Mouse (Mus musculus) retina, postnatal 1 day (tissue): Measurements from ENCODE around the gene Arid4a.
A peak's percentile ranks its signal among the peaks of the same experiment; 100 is the strongest.
"Not testable (repeated sequence)": the region's sequence is repeated elsewhere in the genome, so short reads cannot be mapped to it uniquely, and the experiment has no call there.

ENCODE experiments used
- DNase-seq: peaks from one replicate; pipeline ENCODE4 v3.0.0-alpha.2; 2012

Arid4a gene

DNA sequence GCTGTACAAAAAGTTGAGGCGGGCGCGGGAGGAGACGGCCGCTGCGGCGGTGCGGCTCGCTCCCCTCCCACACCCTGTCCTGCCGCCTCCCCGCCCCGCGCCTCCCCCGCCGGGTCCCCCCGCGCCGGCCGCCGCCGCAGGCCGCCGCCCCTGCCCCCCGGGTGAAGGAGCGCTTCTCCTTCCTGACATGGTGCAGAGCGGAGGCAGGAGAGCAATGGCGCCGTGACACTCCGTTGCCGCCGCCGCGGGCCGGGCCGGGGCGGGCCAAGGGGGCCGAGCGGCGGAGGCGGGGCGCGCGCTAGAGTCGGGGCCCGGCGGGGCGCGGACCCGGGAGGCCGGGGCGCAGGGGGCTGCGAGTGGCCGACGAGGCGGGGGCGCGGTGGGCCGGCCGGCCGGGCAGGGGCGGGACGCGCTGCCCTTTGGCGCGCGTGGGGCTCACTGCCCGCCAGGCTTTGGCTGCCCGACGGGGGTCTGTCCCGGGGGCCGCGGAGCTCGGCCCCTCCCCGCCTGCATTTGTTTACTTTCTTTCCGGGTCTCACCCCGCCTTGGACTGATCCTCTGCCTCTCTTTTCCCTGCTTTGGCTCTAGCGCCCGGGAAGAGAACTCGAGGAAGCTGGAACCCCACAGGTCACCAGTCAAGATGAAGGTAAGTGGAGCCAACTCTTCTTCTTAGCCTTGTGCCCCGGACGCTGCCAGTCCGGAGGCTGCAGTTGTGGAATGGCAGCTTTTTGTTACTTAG lies 882 bp downstream of the Arid4a start:
- peak; percentile 63 for DNase-seq

DNA sequence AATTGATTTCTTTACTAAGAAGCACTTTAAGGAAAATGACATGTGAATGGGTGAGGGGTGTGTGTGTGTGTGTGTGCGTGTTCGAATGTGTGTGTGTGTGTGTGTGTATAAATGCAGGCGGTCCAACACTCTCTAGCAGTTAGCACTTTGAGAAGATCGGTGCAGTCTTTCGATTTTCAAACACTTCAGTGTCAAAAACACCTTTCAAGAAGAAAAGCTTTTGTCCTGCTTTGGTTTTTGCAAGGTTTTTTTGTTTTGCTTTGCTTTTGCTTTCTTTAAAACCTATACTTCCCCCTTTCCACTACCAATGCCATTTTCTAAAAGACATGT lies 1.4 kb downstream of the Arid4a start:
- DNase-seq = no peak

DNA sequence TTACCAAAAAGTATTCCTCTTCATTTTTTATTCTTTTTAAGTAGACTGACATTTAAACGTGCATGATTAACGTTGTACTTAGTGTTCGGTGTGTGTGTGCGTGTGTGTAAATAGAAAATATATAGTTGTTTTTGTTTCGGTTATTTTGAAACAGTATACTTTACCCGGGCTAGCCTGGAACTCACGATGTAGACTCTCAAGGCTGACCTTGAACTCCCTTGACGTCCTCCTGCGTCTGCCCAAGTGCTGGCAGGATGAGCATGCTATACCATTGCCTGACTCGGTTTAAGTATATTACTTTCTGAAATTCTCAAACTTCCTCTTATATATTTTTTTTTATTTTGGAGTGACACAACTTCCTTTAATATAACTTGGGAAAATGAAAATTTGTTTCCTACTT lies 2.0 kb downstream of the Arid4a start:
- DNase-seq = no peak

DNA sequence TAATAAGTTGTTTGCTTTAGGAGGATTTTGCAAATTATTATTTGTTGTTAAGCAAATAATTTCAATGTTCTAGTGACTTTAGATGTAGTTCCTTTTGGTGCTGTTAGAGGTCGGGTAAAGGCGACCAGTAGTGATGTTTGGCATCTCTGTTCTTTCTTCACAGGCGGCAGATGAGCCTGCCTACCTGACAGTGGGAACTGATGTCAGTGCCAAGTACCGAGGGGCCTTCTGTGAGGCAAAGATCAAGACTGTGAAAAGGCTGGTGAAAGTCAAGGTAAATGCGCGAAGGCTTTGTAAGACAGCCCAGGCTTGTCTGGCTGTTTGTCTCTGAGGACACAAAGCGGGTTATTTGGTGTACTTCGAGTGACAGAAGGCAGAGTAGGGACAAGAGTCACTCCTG lies 3.4 kb downstream of the Arid4a start:
- DNase-seq = no peak

DNA sequence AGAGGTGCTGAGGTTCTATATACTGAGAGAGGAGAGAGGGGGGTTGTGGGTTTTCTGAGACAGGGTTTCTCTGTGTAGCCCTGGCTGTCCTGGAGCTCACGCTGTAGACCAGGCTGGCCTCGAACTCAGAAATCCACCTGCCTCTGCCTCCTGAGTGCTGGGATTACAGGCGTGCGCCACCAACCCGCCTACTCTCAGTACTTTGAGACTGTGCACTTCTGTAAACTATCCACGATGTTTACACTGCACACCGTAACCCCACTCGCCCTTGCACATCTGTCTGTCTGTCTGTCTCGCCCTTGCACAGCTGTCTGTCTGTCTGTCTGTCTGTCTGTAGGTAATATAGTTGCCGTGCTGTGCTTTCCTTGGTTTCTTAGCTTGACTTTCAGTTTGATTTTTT lies 8.6 kb downstream of the Arid4a start:
- DNase-seq = no peak

DNA sequence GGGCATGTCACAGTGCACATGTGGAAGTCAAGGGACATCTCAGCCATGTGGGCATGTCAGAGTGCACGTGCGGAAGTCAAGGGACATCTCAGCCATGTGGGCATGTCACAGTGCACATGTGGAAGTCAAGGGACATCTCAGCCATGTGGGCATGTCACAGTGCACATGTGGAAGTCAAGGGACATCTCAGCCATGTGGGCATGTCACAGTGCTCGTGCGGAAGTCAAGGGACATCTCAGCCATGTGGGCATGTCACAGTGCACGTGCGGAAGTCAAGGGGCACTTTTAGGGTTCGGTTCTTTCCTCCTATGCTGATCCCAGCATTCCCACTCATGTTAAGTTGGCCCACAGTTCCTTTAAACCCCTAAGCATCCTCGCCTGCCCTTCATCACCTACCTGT lies 12.5 kb downstream of the Arid4a start:
- not testable (repeated sequence) for DNase-seq

DNA sequence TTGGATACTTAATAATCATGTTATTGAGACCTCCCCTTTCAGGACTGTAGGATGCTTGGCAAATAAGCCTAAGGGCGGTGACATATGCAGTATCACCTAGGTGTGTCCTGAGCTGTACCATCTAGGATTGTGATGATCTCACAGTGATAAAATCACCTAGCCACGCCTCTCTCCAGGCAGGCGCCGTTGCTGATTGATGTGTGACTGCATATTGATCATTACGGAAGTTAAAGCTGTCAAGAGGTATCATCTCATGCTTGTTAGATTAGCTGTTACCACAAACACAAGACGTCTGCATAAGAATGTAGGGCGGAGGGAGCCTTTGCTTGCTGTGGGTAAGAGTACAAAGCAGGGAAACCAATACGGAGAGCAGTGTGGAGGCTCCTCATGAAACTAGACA lies 14.5 kb downstream of the Arid4a start:
- no peak for DNase-seq

DNA sequence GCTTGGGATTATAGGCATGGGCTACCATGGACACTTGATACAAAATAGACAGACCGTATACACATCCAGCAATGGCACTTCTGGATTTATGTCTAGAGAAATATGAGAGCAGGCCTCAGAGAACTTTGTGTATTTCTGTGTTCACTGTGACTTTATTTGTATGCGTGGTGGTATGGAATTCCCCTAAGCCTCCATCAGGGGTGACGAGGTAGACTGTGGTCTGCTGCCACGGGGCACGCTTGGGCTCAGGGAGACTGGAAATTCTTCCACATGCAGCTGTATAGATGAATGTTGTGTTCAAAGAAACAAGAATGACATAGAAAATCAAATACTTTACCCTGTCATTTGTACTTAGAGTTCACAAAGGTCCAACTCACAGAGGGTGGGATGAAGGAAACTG lies 14.9 kb downstream of the Arid4a start:
- DNase-seq = no peak

DNA sequence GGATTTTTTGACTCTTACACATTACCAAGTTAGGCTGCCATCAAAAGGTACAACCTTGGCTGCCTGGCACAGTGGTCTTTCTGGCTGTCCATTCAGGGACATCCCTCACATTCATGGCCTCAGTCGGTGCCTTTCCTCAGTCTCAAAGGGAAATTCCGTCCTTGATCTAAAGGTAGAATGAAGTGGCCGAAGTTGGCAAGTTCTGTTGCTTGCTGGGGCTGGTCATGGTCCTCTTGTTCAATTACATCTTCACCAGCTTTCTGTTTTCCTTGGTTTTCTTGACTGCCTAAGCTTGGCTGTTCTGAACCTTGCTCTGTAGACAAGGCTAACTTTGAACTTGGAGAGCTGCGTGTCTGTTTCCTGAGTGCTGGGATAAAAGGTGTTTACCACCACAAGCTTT lies 20.0 kb downstream of the Arid4a start:
- no peak for DNase-seq

DNA sequence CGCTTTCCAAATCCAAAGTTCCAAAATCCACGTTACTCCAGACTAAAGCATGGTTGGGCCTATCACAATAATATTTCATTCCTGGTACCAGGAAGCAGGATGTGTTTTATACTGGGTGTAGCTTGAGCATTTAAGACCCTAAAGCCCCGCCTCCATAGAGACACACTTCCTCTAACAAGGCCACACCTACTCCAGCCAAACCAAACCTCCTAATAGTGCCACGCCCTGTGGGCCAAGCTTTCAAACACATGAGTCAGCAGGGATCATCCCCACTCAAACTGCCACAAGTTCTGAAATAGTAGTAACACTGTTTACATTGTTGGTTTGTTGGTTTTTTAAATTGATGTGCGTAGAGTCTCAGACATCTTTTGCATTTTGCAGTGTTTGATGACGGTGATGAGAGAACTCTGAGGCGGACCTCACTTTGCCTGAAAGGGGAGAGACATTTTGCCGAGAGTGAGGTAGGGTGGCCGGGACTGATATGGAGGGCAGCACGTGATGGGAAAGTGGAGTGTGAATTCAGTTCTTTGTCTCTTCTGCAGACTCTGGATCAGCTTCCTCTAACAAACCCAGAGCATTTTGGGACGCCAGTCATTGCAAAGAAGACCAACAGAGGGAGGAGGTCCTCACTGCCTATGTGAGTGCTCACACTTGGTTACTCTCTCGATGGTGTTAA lies 21.1 kb downstream of the Arid4a start:
- peak; percentile 13 for DNase-seq

DNA sequence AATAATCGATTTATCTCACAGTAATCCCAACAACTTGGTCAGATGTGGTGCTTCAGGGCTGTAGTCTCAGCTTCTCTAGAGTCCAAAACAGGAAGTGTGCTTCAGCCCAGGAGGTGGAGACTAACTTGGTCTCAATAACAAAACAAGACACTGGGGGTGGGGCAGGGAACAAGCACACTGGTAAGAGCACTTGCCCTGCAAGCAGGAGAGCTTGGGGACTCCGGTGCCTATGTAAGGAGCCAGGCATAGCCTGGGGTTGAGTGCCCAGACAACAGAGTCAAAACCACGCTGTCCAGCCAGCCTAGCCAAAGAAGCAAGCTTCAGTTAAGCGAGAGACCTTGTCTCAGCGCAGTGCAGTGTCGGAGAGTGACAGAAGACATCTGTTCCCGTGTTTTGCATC lies 24.7 kb downstream of the Arid4a start:
- no peak for DNase-seq

DNA sequence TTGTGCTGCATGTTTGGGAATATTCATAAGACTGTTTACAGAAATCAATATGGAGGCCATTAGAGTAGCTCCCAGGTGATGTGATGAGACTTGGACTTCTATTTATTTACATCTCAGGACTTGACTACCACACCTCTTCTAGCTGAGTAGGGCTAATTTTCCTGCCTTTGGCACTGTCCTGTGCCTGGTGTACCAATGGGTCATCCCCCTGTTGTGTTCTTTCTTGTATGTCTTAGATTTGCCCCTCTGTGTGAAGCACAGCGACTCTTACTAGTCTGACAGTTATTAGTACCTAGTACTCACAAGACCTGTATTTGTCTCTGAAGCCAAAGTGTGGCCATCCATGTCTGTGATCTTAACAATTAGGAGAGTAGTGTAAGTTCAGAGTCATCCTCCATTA lies 26.7 kb downstream of the Arid4a start:
- DNase-seq = no peak

DNA sequence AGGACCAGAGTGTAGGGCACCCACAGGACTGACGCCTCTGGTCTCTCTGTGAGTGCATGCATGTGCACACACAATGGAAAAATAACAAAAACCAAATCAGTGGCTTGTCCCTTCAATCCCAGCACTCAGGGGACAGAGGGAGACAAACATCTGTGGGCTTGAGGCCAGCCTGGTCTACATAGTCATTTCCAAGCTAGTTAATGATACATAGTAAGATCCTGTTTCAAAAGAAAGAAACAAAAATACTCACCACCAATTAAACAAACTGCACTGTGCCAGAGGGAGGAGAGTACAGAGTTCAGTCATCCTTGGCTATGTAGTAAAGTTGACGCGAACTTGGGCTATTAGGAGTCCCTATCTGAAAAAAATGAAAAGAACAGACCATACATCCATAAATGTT lies 27.8 kb downstream of the Arid4a start:
- no peak for DNase-seq

DNA sequence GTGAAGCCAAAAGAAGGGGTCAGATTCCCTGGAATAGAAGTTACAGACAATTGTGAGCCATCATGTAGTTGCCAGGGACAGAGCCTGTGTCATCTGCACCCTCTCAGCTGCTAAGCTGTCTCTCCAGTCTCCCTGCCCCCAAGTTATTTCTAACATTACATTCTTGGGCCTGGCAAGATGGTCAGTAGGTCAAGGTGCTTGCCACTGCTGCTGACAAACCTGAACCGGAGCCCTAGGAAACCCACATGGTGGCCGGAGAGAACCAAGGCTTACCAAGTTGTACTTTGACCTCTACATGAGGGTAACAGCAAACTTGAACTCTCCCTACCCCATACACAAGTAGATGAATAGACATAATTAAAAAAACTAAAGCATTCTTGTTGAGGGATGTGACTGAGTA lies 28.7 kb downstream of the Arid4a start:
- DNase-seq = no peak

DNA sequence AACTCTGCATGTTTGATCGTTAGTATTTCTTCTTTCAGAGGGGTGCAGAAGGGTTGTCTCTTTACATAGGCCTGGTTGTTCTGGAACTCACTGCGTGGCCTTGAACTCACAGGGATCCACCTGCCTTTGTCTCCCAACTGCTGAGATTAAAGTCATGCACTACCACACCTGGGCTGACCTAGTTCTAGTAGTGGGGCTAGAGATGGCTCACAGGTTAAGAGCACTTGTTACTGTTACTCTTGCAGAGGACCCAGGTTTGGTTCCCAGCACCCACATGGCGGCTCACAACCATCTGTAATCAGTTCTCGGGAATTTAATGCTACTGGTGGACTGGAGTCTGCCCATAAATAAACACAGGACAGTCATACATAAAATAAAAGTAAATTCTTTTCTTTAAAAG lies 30.7 kb downstream of the Arid4a start:
- no peak for DNase-seq

DNA sequence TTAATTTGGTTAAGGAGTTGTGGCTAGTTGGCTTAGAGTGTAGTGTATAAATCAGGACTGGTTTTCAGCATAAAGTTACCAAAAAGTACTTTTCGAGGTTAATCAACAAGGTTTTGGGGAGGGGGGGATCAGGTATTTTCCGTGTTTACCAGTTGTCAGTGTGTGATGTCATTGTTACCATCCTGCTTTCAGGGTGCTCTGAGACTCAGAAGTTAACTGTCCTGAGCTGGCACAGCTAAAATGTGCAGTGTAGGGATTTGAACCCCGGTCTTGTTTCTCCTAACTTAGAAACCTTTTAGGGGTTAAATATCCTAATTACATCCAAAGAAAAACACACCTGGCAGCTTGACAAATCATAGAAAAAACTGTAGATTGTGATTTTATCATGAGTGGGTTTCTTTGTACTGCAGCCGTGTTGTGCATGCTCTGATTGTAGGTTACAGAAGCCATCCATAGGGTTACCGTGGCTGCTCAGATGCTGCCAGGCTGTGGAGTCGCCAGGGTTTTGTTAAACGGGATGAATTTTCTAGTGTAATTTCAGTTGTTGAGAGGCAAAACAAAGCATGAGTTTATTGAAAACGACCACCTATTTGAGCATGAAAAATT lies 31.8 kb downstream of the Arid4a start:
- no peak for DNase-seq

DNA sequence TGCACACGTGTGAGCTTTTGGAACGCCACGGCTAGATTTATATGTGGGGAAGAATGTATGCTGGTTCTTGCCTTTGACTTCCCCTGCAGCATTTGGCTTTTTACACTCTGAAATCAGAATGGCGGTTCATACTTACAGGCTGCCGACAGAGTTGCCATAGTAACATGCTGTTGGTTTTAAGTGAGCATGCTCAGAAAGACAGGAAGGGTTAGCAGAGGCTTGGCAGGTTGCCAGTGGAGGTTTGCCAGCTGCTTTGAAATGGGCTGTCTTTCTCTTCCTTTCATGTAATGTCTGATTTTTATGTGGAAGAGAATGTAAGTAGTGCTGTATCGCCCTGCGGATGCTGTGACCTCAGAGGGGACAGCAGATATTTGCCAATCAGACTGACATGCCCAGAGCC lies 32.3 kb downstream of the Arid4a start:
- peak; percentile 95 for DNase-seq

DNA sequence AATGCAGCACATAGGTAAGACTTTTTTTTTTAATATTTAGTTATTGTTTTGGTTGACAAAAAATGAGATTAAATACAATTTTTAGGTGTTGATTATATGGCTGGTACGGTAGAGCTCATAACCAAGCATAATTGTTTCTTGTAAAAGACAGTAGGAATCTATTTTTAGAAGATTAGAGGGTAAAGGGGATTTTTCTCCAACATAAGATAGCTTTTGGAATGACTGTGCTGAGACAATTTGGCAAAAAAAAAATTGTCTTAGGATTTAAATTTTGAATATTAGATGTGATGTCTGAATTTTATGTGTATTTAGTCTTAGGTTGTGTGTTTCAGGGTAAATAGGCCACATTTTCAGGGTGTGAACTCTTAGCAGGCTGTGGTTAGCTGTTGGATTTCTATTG lies 32.8 kb downstream of the Arid4a start:
- no peak for DNase-seq

DNA sequence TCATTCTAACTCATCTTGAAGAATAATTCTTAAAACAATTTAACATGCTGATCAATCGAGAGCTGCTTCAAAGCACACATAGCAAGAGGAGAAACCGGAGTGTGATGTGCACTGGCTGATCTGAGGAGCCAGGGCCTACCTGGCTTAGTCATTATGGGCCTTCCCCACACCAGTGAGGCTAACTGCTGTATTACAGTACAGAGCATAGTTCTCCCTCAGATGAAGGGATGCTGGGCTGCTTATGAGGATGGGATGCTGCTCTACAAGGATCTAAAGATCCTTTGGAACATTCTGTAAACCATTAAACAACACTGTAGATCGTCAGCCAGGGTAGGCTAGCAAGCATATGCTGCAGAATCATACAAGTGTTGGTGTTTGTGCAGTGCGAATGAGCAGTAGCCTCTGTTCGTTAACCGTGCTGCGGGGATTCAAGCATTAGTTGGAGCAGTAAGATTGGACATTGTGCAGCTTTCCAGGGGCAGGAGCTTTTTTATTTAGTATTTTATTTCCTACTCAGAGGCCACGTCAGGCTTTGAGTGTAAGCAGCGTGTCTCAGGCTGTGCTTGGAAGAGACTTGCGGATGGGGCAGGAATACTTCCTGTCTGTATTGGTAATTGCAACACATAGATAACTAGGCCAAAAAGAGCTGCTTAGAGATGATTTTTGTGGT lies 33.9 kb downstream of the Arid4a start:
- DNase-seq = no peak

DNA sequence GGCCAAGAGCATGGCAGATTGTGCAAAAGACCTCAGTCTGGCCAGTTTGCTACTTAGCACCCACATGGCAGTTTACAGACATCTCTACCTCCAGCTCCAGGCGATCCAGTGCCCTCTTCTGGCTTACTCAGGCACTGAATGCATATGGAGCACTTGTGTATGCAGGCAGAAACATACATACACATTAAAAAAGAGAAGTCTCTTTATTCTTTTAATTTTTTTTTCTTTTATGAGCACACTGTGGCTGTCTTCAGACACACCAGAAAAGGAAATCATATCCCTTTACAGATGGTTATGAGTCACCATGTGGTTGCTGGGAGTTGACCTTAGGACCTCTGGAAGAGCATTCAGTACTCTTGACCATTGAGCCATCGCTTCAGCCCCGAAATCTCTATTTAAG lies 35.3 kb downstream of the Arid4a start:
- DNase-seq = peak; percentile 40

DNA sequence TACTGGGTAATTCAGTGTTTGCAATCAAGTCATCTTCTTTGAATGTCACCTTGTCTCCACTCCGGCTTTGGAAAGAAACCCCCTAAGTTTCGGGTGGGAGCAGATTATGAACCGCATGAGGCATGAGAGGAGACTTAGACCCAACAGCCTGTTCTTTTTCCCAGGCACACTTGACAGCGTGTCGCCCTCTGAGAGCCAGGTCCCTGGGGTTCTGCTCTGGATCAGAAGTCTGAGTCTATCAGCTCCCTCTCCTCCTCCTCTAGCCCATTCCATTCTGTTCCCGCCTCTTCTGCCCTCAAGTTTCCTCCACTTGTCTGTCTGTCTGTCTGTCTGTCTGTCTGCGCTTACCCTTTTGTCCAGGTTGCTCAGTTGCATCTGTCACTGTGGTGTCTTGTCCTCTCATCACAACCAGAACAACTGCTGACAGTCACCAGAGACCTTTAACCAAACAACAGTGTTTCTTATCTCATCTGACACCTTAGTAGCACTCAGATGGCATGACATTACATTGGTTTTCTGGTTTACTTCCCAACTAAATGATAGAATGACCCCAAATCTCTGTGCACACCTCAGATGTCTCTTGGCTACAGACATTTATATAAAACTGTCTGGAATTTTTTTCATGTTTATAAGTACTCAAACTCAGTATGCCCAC lies 36.7 kb downstream of the Arid4a start:
- no peak for DNase-seq

DNA sequence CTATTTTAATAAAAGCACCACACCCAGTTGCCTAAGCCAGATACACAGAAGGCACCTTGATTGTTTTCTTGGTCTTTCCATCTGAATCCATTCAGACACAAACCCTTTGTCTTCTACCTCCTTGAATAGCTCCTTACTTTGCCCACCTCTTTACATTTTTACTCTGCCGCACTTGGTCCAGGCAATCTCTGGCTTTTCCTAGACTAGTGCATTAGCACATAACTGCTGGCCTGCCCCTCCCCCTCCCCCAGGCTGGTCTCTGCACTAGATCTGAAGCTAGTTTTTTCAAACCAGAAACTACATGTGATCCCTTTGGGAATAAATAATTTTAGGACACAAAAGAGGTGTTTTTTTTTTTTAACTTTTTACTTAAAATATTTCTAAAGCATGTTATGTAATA lies 37.2 kb downstream of the Arid4a start:
- no peak for DNase-seq

DNA sequence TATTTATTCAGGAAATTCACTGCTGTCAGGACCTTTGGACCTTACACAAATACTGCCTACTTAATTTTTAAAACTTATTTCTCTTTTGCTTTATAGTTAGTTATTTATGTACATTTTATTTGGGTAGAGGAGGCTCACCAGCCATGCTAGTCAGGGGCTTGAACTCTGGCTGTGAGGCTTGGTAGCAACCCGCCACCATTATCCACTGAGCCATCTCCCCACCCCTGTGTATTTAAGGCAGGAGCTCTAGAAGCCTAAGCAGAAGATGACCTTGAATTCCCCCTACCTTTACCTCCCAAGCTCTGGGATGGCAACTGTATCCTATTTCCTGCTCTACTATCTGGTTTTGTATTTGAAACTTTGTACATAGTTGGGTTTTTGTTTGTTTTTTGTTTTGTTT lies 37.7 kb downstream of the Arid4a start:
- DNase-seq = no peak

DNA sequence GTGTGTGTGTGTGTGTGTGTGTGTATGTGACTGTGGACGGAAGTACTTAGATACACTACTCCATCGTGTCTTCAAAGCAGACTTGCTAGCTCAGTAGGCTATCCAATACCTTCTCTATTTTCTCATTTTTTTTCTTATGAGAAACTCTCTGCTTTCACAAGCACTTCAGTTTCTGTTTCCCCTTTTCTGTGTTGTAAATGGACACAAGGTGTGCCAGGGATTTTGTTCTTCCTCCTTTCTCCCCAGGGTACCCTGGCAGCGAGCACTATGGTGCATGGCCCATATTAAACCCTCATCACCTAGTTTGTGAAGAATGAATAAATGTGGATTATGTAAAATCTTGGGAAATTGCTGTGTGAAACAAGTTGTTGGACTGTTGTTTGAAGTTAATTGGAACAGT lies 39.7 kb downstream of the Arid4a start:
- no peak for DNase-seq
